Mouse (Mus musculus): ENCODE measurements around the gene Hnf1a. TPM values are rescaled to one million over a fixed set of nuclear protein-coding genes. Genes with fewer than 3 reads are reported as not detected.
A peak's percentile ranks its signal among the peaks of the same experiment; 100 is the strongest.

Gene Hnf1a
- total and polyA plus RNA-seq, 3 experiments: 0.38 TPM; not detected in 2

- ATAC-seq (ENCODE audit: extremely low read depth, insufficient number of reproducible peaks, low FRiP score, poor library complexity, severe bottlenecking) (no peak), DNase-seq (ENCODE audit: low spot score) (no peak)
- Histone ChIP-seq H3K4me1 (ENCODE audit: insufficient read depth, low read depth, low read length) (peaks cover 9% of the 10 kb centered on the region; the same call in 1 of the 2 replicates), H3K27me3 (ENCODE audit: insufficient read depth, low read length) (peaks cover 54% of the 10 kb centered on the region), H3K9me3 (replicated peaks) (no peaks in the 10 kb centered on the region), H3K4me3 (ENCODE audit: low read depth, low read length) (no peak overlapping the region), H3K36me3 (replicated peaks) (no peaks in the 10 kb centered on the region)
- TF ChIP-seq CTCF (IDR thresholded peaks at IDR 0.05; ENCODE audit: low read depth, low read length): no peak
- TF ChIP-seq GATA2 (IDR thresholded peaks at IDR 0.05; ENCODE audit: borderline replicate concordance, low read depth, low read length): no peak
- TF ChIP-seq POLR2AphosphoS5 (IDR thresholded peaks at IDR 0.05; ENCODE audit: insufficient replicate concordance, low read depth, low read length): no peak
- no peak for TF ChIP-seq GATA1 (IDR thresholded peaks at IDR 0.05; ENCODE audit: borderline replicate concordance, low read length)
- no peak for TF ChIP-seq TAL1 (conservative IDR thresholded peaks at IDR 0.05; ENCODE audit: low read depth, low read length)
Measured at GRCm38 (mm10) chr5:114996447-114996846, 25.6 kb upstream of the Hnf1a start.

- Histone ChIP-seq H3K36me3 (replicated peaks) (no peaks in the 10 kb centered on the region), H3K4me3 (ENCODE audit: low read depth, low read length) (no peak overlapping the region), H3K9me3 (replicated peaks) (peaks cover 4% of the 10 kb centered on the region; the same call in 1 of the 2 replicates), H3K27me3 (ENCODE audit: insufficient read depth, low read length) (peaks cover 8% of the 10 kb centered on the region; the same call in 1 of the 2 replicates), H3K4me1 (ENCODE audit: insufficient read depth, low read depth, low read length) (peaks cover 11% of the 10 kb centered on the region)
- TF ChIP-seq TAL1 (conservative IDR thresholded peaks at IDR 0.05; ENCODE audit: low read depth, low read length) (no peak), GATA2 (IDR thresholded peaks at IDR 0.05; ENCODE audit: borderline replicate concordance, low read depth, low read length) (no peak), CTCF (IDR thresholded peaks at IDR 0.05; ENCODE audit: low read depth, low read length) (no peak), GATA1 (IDR thresholded peaks at IDR 0.05; ENCODE audit: borderline replicate concordance, low read length) (no peak), POLR2AphosphoS5 (IDR thresholded peaks at IDR 0.05; ENCODE audit: insufficient replicate concordance, low read depth, low read length) (no peak)
- no peak for ATAC-seq (ENCODE audit: extremely low read depth, insufficient number of reproducible peaks, low FRiP score, poor library complexity, severe bottlenecking)
- no peak for DNase-seq (ENCODE audit: low spot score)
Measured at GRCm38 (mm10) chr5:114985074-114985473, 14.2 kb upstream of the Hnf1a start.

GRCm38 (mm10) chr5:114982001-114982400 is 11.1 kb upstream of the Hnf1a start:
- no peak overlapping the region for H3K4me3 ChIP-seq (ENCODE audit: low read depth, low read length)
- ATAC-seq (ENCODE audit: extremely low read depth, insufficient number of reproducible peaks, low FRiP score, poor library complexity, severe bottlenecking): no peak

GRCm38 (mm10) chr5:114980122-114980748 is 9.3 kb upstream of the Hnf1a start:
- H3K27me3 ChIP-seq (ENCODE audit: insufficient read depth, low read length): peaks cover 11% of the 10 kb centered on the region; the same call in 1 of the 2 replicates
- H3K4me3 ChIP-seq (ENCODE audit: low read depth, low read length): peak overlapping the region; percentile 68
- H3K4me1 ChIP-seq (ENCODE audit: insufficient read depth, low read depth, low read length): peaks cover 32% of the 10 kb centered on the region
- ATAC-seq (ENCODE audit: extremely low read depth, insufficient number of reproducible peaks, low FRiP score, poor library complexity, severe bottlenecking) (no peak), DNase-seq (ENCODE audit: low spot score) (no peak)
- no peaks in the 10 kb centered on the region for H3K36me3 ChIP-seq (replicated peaks)
- TF ChIP-seq GATA1 (IDR thresholded peaks at IDR 0.05; ENCODE audit: borderline replicate concordance, low read length) (no peak), POLR2AphosphoS5 (IDR thresholded peaks at IDR 0.05; ENCODE audit: insufficient replicate concordance, low read depth, low read length) (no peak), GATA2 (IDR thresholded peaks at IDR 0.05; ENCODE audit: borderline replicate concordance, low read depth, low read length) (no peak), CTCF (IDR thresholded peaks at IDR 0.05; ENCODE audit: low read depth, low read length) (no peak), TAL1 (conservative IDR thresholded peaks at IDR 0.05; ENCODE audit: low read depth, low read length) (no peak)
- peaks cover 4% of the 10 kb centered on the region; the same call in 1 of the 2 replicates for H3K9me3 ChIP-seq (replicated peaks)

More at GRCm38 (mm10) chr5:114982001-114982400, 11.1 kb upstream of the Hnf1a start:
- peaks cover 32% of the 10 kb centered on the region for H3K4me1 ChIP-seq (ENCODE audit: insufficient read depth, low read depth, low read length)
- no peaks in the 10 kb centered on the region for H3K36me3 ChIP-seq (replicated peaks)
- TF ChIP-seq TAL1 (conservative IDR thresholded peaks at IDR 0.05; ENCODE audit: low read depth, low read length): no peak
- peaks cover 4% of the 10 kb centered on the region; the same call in 1 of the 2 replicates for H3K9me3 ChIP-seq (replicated peaks)
- H3K27me3 ChIP-seq (ENCODE audit: insufficient read depth, low read length): peaks cover 8% of the 10 kb centered on the region; the same call in 1 of the 2 replicates
- no peak for DNase-seq (ENCODE audit: low spot score)

GRCm38 (mm10) chr5:114979250-114980121 is 8.6 kb upstream of the Hnf1a start:
- ATAC-seq (ENCODE audit: extremely low read depth, insufficient number of reproducible peaks, low FRiP score, poor library complexity, severe bottlenecking) (peak; percentile 61), DNase-seq (ENCODE audit: low spot score) (peak; percentile 56)
- H3K36me3 ChIP-seq (replicated peaks): no peaks in the 10 kb centered on the region
- no peak for TF ChIP-seq GATA2 (IDR thresholded peaks at IDR 0.05; ENCODE audit: borderline replicate concordance, low read depth, low read length)
- no peak for TF ChIP-seq TAL1 (conservative IDR thresholded peaks at IDR 0.05; ENCODE audit: low read depth, low read length)
- TF ChIP-seq POLR2AphosphoS5 (IDR thresholded peaks at IDR 0.05; ENCODE audit: insufficient replicate concordance, low read depth, low read length): no peak
- TF ChIP-seq CTCF (IDR thresholded peaks at IDR 0.05; ENCODE audit: low read depth, low read length): peak; percentile 97
- no peak for TF ChIP-seq GATA1 (IDR thresholded peaks at IDR 0.05; ENCODE audit: borderline replicate concordance, low read length)
- peak overlapping the region; percentile 68 for H3K4me3 ChIP-seq (ENCODE audit: low read depth, low read length)
- peaks cover 30% of the 10 kb centered on the region for H3K4me1 ChIP-seq (ENCODE audit: insufficient read depth, low read depth, low read length)
- H3K9me3 ChIP-seq (replicated peaks): peaks cover 4% of the 10 kb centered on the region; the same call in 1 of the 2 replicates
- H3K27me3 ChIP-seq (ENCODE audit: insufficient read depth, low read length): peaks cover 10% of the 10 kb centered on the region; the same call in 1 of the 2 replicates

GRCm38 (mm10) chr5:114978888-114979249 is 8.0 kb upstream of the Hnf1a start:
- Histone ChIP-seq H3K9me3 (replicated peaks) (peaks cover 4% of the 10 kb centered on the region; the same call in 1 of the 2 replicates), H3K27me3 (ENCODE audit: insufficient read depth, low read length) (peaks cover 12% of the 10 kb centered on the region; the same call in 1 of the 2 replicates), H3K4me3 (ENCODE audit: low read depth, low read length) (peak overlapping the region; percentile 68), H3K36me3 (replicated peaks) (no peaks in the 10 kb centered on the region), H3K4me1 (ENCODE audit: insufficient read depth, low read depth, low read length) (peaks cover 30% of the 10 kb centered on the region)
- peak; percentile 17; the same call in 1 of the 2 replicates for ATAC-seq (ENCODE audit: extremely low read depth, insufficient number of reproducible peaks, low FRiP score, poor library complexity, severe bottlenecking)
- no peak for DNase-seq (ENCODE audit: low spot score)
- TF ChIP-seq GATA1 (IDR thresholded peaks at IDR 0.05; ENCODE audit: borderline replicate concordance, low read length) (no peak), GATA2 (IDR thresholded peaks at IDR 0.05; ENCODE audit: borderline replicate concordance, low read depth, low read length) (no peak), POLR2AphosphoS5 (IDR thresholded peaks at IDR 0.05; ENCODE audit: insufficient replicate concordance, low read depth, low read length) (no peak), TAL1 (conservative IDR thresholded peaks at IDR 0.05; ENCODE audit: low read depth, low read length) (no peak), CTCF (IDR thresholded peaks at IDR 0.05; ENCODE audit: low read depth, low read length) (no peak)

Measured in G1E (cell line).